Mouse (Mus musculus) cortical plate, adult 2 months (tissue): ENCODE measurements around the gene Jmjd7. TPM values are rescaled to one million over a fixed set of nuclear protein-coding genes. Genes with fewer than 3 reads are reported as not detected.

Experiments used
- H3K27ac ChIP-seq: fragments of 200-500 bp; 2 replicates; pipeline ENCODE4 v1.5.1; 2012; ENCODE audit warnings: low read length, control low read depth, inconsistent platforms; ENCODE audit not compliant: insufficient read depth
- H3K4me1 ChIP-seq: fragments of 200-500 bp; 2 replicates; pipeline ENCODE4 v1.6.1; 2011; ENCODE audit warnings: low read length; ENCODE audit not compliant: control insufficient read depth, insufficient read depth
- H3K4me3 ChIP-seq: fragments of 200-500 bp; 2 replicates; pipeline ENCODE4 v1.5.1; 2011; ENCODE audit warnings: mild to moderate bottlenecking, low read length, control low read depth; ENCODE audit not compliant: insufficient read depth
- CTCF ChIP-seq: fragments of 200-500 bp; IDR thresholded peaks from 2 replicates; pipeline ENCODE4 v1.5.1; 2011; ENCODE audit warnings: mild to moderate bottlenecking, control low read depth, low read length; ENCODE audit not compliant: insufficient read depth; ENCODE audit errors: extremely low read depth
- POLR2A ChIP-seq: fragments of 200-500 bp; IDR thresholded peaks from 2 replicates; pipeline ENCODE4 v1.6.1; 2011; ENCODE audit warnings: mild to moderate bottlenecking, low read length, control low read depth; ENCODE audit not compliant: insufficient read depth; ENCODE audit errors: extremely low read depth
- polyA plus RNA-seq: library from polyadenylated mRNA; depleted of rRNA; stranded (reverse); fragments of >200 nt; gene quantifications from 2 replicates; pipeline ENCODE4 v1.2.3, GENCODE M21; 2012

The Jmjd7 gene
- polyA plus RNA-seq, 1 experiment, result 6.1 TPM

- Histone ChIP-seq H3K27ac (no peak overlapping the region), H3K4me3 (no peak overlapping the region), H3K4me1 (no peaks in the 10 kb centered on the region)
- TF ChIP-seq CTCF (no peak), POLR2A (no peak)
Measured at GRCm38 (mm10) chr2:120051405-120051804, 24.1 kb downstream of the Jmjd7 start.

GRCm38 (mm10) chr2:120054771-120055552 is 27.7 kb downstream of the Jmjd7 start:
- H3K4me1 ChIP-seq, result no peaks in the 10 kb centered on the region
- H3K27ac ChIP-seq, result no peak overlapping the region
- TF ChIP-seq POLR2A, result no peak
- no peak for TF ChIP-seq CTCF
- no peak overlapping the region for H3K4me3 ChIP-seq

- Histone ChIP-seq H3K4me1 (no peaks in the 10 kb centered on the region), H3K4me3 (no peak overlapping the region), H3K27ac (no peak overlapping the region)
- no peak for TF ChIP-seq CTCF
- no peak for TF ChIP-seq POLR2A
Measured at GRCm38 (mm10) chr2:120055923-120056322, 28.6 kb downstream of the Jmjd7 start.

GRCm38 (mm10) chr2:120058818-120059217 is 31.5 kb downstream of the Jmjd7 start:
- no peak overlapping the region for H3K27ac ChIP-seq
- no peak for TF ChIP-seq POLR2A
- TF ChIP-seq CTCF, result no peak
- H3K4me3 ChIP-seq, result no peak overlapping the region
- H3K4me1 ChIP-seq, result no peaks in the 10 kb centered on the region

- no peak for TF ChIP-seq CTCF
- no peak for TF ChIP-seq POLR2A
Measured at GRCm38 (mm10) chr2:120059466-120059865, 32.2 kb downstream of the Jmjd7 start.

GRCm38 (mm10) chr2:120060190-120060589 is 32.9 kb downstream of the Jmjd7 start:
- H3K4me1 ChIP-seq, result no peaks in the 10 kb centered on the region
- no peak for TF ChIP-seq CTCF
- H3K4me3 ChIP-seq, result no peak overlapping the region

More at GRCm38 (mm10) chr2:120059466-120059865, 32.2 kb downstream of the Jmjd7 start:
- no peaks in the 10 kb centered on the region for H3K4me1 ChIP-seq
- no peak overlapping the region for H3K4me3 ChIP-seq
- no peak overlapping the region for H3K27ac ChIP-seq

GRCm38 (mm10) chr2:120060651-120061050 is 33.4 kb downstream of the Jmjd7 start:
- no peak overlapping the region for H3K27ac ChIP-seq
- no peak overlapping the region for H3K4me3 ChIP-seq
- H3K4me1 ChIP-seq, result peaks cover 3% of the 10 kb centered on the region; the same call in 1 of the 2 replicates
- TF ChIP-seq CTCF, result no peak
- TF ChIP-seq POLR2A, result no peak

More at GRCm38 (mm10) chr2:120060190-120060589, 32.9 kb downstream of the Jmjd7 start:
- no peak overlapping the region for H3K27ac ChIP-seq

- Histone ChIP-seq H3K4me1 (peaks cover 3% of the 10 kb centered on the region; the same call in 1 of the 2 replicates), H3K4me3 (no peak overlapping the region)
- TF ChIP-seq POLR2A, result no peak
- TF ChIP-seq CTCF, result no peak
Measured at GRCm38 (mm10) chr2:120062248-120062647, 35.0 kb downstream of the Jmjd7 start.

GRCm38 (mm10) chr2:120064639-120065038 is 37.4 kb downstream of the Jmjd7 start:
- peaks cover 6% of the 10 kb centered on the region; the same call in 1 of the 2 replicates for H3K4me1 ChIP-seq
- TF ChIP-seq CTCF (no peak), POLR2A (no peak)
- no peak overlapping the region for H3K4me3 ChIP-seq
- H3K27ac ChIP-seq, result no peak overlapping the region

More at GRCm38 (mm10) chr2:120062248-120062647, 35.0 kb downstream of the Jmjd7 start:
- H3K27ac ChIP-seq, result no peak overlapping the region

- Histone ChIP-seq H3K4me1 (peaks cover 8% of the 10 kb centered on the region; the same call in 1 of the 2 replicates), H3K4me3 (no peak overlapping the region), H3K27ac (no peak overlapping the region)
- no peak for TF ChIP-seq CTCF
- TF ChIP-seq POLR2A, result no peak
Measured at GRCm38 (mm10) chr2:120065243-120065642, 38.0 kb downstream of the Jmjd7 start.
